Mouse (Mus musculus): ENCODE data around the gene Wnk2.

DNA sequence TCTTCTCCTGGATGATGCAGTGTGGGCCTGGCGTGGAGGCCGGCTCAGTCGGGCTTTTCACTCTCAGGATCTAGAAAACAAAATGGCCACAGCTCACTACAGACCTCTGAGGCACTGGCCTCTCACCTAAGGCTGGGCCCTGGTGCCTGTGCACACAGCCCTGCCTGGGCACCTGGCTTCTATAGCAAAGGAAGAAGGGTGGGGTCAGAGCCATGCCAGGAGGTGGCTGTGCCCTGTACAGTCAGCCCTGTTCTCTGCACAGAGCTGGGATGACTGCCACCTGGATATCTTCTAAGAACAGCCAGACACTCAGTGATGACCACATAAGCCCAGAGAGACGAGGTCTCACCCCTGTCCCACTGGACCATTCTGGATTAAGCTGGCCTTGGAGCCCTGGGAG, 111.4 kb downstream of the Wnk2 start:
- no peak for TF ChIP-seq POLR2A (IDR thresholded peaks at IDR 0.05; ENCODE audit: extremely low read depth, insufficient read depth, low read length)
- no peak for TF ChIP-seq CTCF (IDR thresholded peaks at IDR 0.05; ENCODE audit: extremely low read depth, insufficient read depth, low read length)

Measured in cortical plate, adult 2 months (tissue).